Mouse (Mus musculus) kidney, adult 8-10 months (tissue): ENCODE data around the gene Tm7sf3.
"Not testable (repeated sequence)": the region's sequence is repeated elsewhere in the genome, so short reads cannot be mapped to it uniquely, and the experiment has no call there.

ENCODE experiments used
- DNase-seq, 2 experiments: peaks; one replicate each; pipeline ENCODE4 v3.0.0; 2022

The Tm7sf3 gene

DNA sequence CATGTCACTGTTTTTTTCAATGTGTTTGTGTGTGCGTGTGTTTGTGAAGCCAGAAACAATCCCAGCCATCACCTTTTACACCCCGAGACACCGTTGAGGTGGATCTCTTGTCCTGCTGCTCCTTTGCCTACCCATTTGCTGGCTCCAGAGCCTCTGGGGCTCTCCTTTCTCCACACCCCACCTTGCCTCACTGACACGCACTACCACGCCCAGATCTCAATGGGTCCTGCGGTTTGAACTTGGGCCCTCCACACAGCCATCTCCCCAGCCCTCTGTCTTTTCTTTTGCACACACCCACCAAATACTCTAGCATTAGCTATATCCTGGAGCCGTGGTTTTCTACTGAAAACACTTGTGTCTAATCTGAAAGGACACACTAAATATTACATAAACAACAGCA lies 30.7 kb downstream of the Tm7sf3 start:
- DNase-seq = no peak

GRCm38 (mm10) chr6:146611385-146611784 lies 31.2 kb downstream of the Tm7sf3 start:
- no peak for DNase-seq

- DNase-seq = no peak
Observed at GRCm38 (mm10) chr6:146603651-146604050, 39.0 kb downstream of the Tm7sf3 start.

GRCm38 (mm10) chr6:146602601-146603000 lies 40.0 kb downstream of the Tm7sf3 start:
- DNase-seq = no peak

DNA sequence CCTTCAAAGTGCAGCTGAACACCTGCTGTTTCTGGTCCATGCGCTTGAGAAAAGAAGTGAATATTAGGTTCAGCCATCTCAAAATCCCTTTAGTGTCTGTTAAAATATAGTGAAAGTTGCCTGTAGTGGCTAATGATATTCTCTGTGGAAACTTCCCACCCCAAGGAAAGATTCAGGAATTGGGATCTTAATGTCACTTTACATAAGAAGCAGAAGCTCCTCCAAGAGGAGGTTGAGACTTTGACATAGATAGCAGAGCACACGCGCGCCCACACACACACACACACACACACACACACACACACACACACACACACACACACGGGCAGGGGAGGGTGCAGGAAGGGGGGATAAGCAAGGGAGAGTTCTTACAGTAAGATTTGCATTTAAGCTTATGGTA lies 57.5 kb downstream of the Tm7sf3 start:
- no peak for DNase-seq

DNA sequence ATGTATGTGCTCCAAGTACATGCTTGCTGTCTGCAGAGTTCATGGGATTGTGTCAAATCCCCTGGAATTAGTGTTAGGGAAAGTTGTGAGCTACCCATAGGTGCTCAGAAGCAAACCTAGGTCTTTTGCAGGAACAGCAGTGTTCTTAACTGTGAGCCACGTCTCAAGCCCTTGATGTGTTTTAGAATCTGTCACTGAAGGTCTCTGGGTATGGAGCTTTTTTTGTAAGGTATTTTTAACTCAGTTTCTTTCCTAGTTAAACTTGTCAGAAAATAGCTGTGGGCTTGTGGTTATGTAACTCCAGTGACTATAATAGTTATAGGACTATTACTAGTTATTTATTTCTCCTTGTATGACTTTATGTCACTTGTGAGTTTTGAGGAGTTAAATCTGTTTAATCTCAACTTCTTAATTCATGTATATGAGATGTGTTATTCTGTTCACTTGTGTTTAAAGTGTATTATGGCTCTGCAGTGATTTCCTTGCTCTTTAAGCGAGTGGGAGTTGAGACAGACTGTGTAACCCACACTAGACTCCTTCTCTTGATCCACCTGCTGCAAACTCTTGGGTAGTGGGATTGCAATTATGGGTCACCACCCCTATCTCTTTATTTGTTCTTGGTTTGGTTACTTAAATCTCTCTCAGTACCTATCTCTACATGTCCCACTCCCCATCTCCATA lies 59.1 kb downstream of the Tm7sf3 start:
- no peak for DNase-seq

GRCm38 (mm10) chr6:146580381-146580926 lies 62.2 kb downstream of the Tm7sf3 start:
- no peak for DNase-seq

GRCm38 (mm10) chr6:146578586-146578985 lies 64.0 kb downstream of the Tm7sf3 start:
- DNase-seq = no peak

DNA sequence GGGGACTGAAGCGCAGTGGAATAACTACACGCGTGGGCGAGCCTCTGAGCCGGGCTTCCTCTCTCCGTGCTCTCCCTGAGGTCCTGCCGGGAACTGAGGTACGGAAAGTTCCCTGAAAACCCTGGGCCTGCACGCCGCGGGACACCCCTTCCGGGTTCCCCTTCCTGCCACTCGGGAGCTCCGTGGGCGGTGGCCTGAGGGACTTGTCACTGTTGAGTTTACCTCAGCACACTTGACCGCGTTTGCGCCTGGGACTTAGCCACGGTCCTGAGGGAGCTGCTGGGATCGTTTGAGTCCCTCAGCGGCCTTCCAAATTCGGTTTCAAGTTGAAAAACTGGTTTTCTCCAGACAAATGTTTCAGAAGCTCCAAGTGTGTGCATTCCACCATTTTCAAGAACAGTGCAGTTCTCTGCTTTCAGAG lies 64.5 kb downstream of the Tm7sf3 start:
- DNase-seq = peak; percentile 74 to 77

GRCm38 (mm10) chr6:146577310-146578109 lies 65.1 kb downstream of the Tm7sf3 start, which contains the start of gene Ints13:
Gene Ints13, minus strand, starts transcription at chr6:146577835.
- DNase-seq = peak; percentile 96 to 97

DNA sequence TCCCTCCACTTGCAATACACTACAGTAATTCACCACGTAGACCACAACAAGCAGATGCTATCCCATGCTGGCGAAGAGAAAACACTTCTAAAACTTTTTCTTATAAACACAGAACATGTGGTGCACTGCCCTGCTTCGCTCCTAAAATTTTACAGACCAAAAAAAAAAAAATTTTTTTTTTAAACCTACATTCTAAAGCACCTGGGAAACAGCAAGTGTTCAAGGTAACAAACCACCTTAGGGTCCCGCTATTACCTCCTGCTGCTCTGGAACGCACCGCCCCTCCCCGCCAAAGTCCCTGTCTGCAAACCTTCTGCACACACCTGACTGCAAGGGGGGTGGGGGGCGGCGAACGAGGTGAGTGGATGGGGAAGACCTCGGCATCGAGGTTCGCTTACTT lies 65.7 kb downstream of the Tm7sf3 start, which contains the start of gene Fgfr1op2:
Gene Fgfr1op2, plus strand, starts transcription at position 301 of the 400 bp plus-strand sequence.
- no peak for DNase-seq

DNA sequence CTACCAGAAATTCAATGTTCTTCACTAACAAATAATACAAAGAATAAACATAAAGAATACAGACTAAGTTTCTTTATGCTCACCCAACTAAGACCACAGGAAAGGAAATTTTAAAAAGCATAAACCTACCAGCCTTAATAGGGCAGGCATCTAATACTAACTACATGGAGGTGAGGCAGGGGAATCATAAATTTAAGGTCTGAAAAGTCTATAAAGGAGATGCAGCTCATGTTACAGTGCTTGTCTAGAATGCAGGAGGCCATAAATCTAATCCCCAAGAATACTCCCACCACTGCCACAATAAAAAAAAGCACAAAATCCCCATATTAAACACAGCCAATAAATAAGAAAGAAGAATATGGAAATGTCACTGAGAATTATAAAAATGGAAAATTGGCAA lies 70.6 kb downstream of the Tm7sf3 start:
- no peak for DNase-seq

DNA sequence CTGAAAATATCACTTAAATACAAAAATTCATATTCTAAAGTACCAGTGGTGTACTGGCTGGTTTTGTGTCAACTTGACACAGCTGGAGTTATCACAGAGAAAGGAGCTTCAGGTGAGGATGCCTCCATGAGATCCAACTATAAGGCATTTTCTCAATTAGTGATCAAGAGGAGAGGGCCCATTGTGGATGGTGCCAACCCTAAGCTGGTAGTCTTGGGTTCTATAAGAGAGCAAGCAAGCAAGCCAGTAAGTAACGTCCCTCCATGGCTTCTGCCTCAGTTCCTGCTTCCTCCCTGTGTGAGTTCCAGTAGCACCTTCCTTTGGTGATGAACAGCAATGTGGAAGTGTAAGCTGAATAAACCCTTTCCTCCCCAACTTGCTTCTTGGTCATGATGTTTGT lies 80.2 kb downstream of the Tm7sf3 start:
- DNase-seq = not testable (repeated sequence)
